Mouse (Mus musculus) olfactory bulb, adult 2 months (tissue): ENCODE results near the gene Nfx1.

Experiments
- CTCF ChIP-seq: fragments of 200-500 bp; IDR thresholded peaks from 2 replicates; pipeline ENCODE4 v1.5.1; 2012; ENCODE audit warnings: low read depth, mild to moderate bottlenecking, low read length, moderate library complexity; ENCODE audit not compliant: insufficient read depth
- POLR2A ChIP-seq: fragments of 200-500 bp; IDR thresholded peaks from 2 replicates; pipeline ENCODE4 v1.6.1; 2012; ENCODE audit warnings: mild to moderate bottlenecking, low read depth, low read length, moderate library complexity; ENCODE audit not compliant: insufficient read depth

GRCm38 (mm10) chr4:41065196-41065595, 94.5 kb downstream of the Nfx1 start:
- TF ChIP-seq CTCF (no peak), POLR2A (no peak)
